ENCODE assay signal across 17 mouse cellular contexts in genomic region chr14:118827283-118827904, GRCm38 (mm10). TPM values are rescaled to one million over a fixed set of nuclear protein-coding genes. Genes with fewer than 3 reads are reported as not detected.
DNase-seq lines count a peak whose midpoint lies in the region; ATAC-seq and TF ChIP-seq lines count a peak whose summit lies in the region.
"Had no signal": no experiment of that assay in that cellular context is flagged by ENCODE, and none has a peak within 500 bp of the region (broad histone marks: within the 10 kb centered on the region; RNA-seq: fewer than 3 reads in every experiment).

No protein-coding gene starts in this region.

- intact Hi-C loops in gastrocnemius, adult 2 months (cut with DNase I), result loop anchor here (10.0 kb wide), 1 partner anchor 77 kb away; no protein-coding TSS in a partner anchor

- H3K4me1 ChIP-seq in hindbrain, embryonic 10.5 days (replicated peaks), result peaks cover 14% of the 10 kb centered on the region
- no peaks in the 10 kb centered on the region for H3K4me1 ChIP-seq in hindbrain, embryonic 16.5 days (ENCODE audit: control insufficient read depth, insufficient read depth, low read depth, low read length)
- H3K4me1 ChIP-seq in forebrain, embryonic 16.5 days (replicated peaks; ENCODE audit: control insufficient read depth, insufficient read depth, low read length), result 0 out of 2 replicates have a peak, but pooled peaks cover 3% of the 10 kb centered on the region
- H3K4me1 ChIP-seq in stomach, postnatal 0 days (replicated peaks; ENCODE audit: control insufficient read depth, insufficient read depth), result peaks cover 2% of the 10 kb centered on the region; the same call in 1 of the 2 replicates

- peak overlapping the region; percentile 77 for H3K27ac ChIP-seq in hindbrain, embryonic 10.5 days
- no peak overlapping the region for H3K27ac ChIP-seq in hindbrain, embryonic 16.5 days (ENCODE audit: low read depth, low read length)
- no peak overlapping the region for H3K27ac ChIP-seq in forebrain, embryonic 16.5 days (ENCODE audit: low read length)
- 0 out of 2 replicates have a peak overlapping the region, but pooled peaks have one; percentile 18 for H3K27ac ChIP-seq in stomach, postnatal 0 days (replicated peaks)
- H3K27ac ChIP-seq in gastrocnemius, adult 2 months, result no peak overlapping the region
- H3K27ac ChIP-seq: layer of hippocampus, adult 2 months; macrophage had no signal

- H3K9ac ChIP-seq in hindbrain, embryonic 16.5 days (ENCODE audit: low read depth, low read length), result no peak overlapping the region
- H3K9ac ChIP-seq in forebrain, embryonic 16.5 days (replicated peaks; ENCODE audit: low read depth, low read length), result no peak overlapping the region
- H3K9ac ChIP-seq in stomach, postnatal 0 days (ENCODE audit: low read length), result no peak overlapping the region

- no peaks in the 10 kb centered on the region for H3K9me3 ChIP-seq in hindbrain, embryonic 10.5 days
- H3K9me3 ChIP-seq in hindbrain, embryonic 16.5 days (ENCODE audit: control insufficient read depth, low read length), result no peaks in the 10 kb centered on the region
- H3K9me3 ChIP-seq in forebrain, embryonic 16.5 days (ENCODE audit: control insufficient read depth, low read length), result no peaks in the 10 kb centered on the region
- H3K9me3 ChIP-seq in stomach, postnatal 0 days (ENCODE audit: control insufficient read depth, low read length), result no peaks in the 10 kb centered on the region

- no peak for ATAC-seq in hindbrain, embryonic 16.5 days
- ATAC-seq in forebrain, embryonic 16.5 days, result peak; percentile 26; the same call in 1 of the 2 replicates
- peak; percentile 37; the same call in 1 of the 2 replicates for ATAC-seq in stomach, postnatal 0 days (ENCODE audit: low FRiP score, low TSS enrichment)
- ATAC-seq: intestine, postnatal 0 days had no signal

- TF ChIP-seq EP300 in stomach, postnatal 0 days (optimal IDR thresholded peaks at IDR 0.05), result no peak

- no peak overlapping the region for H3K4me2 ChIP-seq in hindbrain, embryonic 16.5 days (ENCODE audit: low read length)
- no peak overlapping the region for H3K4me2 ChIP-seq in forebrain, embryonic 16.5 days (ENCODE audit: low read length)
- H3K4me2 ChIP-seq in stomach, postnatal 0 days (replicated peaks; ENCODE audit: low read depth), result no peak overlapping the region

- H3K4me3 ChIP-seq in hindbrain, embryonic 10.5 days, result no peak overlapping the region
- H3K4me3 ChIP-seq in hindbrain, embryonic 16.5 days (ENCODE audit: low read length), result no peak overlapping the region
- no peak overlapping the region for H3K4me3 ChIP-seq in forebrain, embryonic 16.5 days (replicated peaks; ENCODE audit: low read length)
- no peak overlapping the region for H3K4me3 ChIP-seq in stomach, postnatal 0 days (ENCODE audit: low read depth, low read length)
- no peak overlapping the region for H3K4me3 ChIP-seq in gastrocnemius, adult 2 months
- H3K4me3 ChIP-seq: layer of hippocampus, adult 2 months had no signal

- no peak for TF ChIP-seq CTCF in stomach, postnatal 0 days (IDR thresholded peaks at IDR 0.05; ENCODE audit: low read depth)
- no peak for TF ChIP-seq CTCF in gastrocnemius, adult 2 months (IDR thresholded peaks at IDR 0.05)

- peak; percentile 64 for DNase-seq in hindbrain, embryonic 10.5 days (ENCODE audit: low spot score)
- DNase-seq in thymus, postnatal 14 days, result peak; percentile 50
- no peak for DNase-seq in thymus, postnatal 36 days
- peak; percentile 71 for DNase-seq in stomach, postnatal 0 days (ENCODE audit: low spot score)
- DNase-seq in layer of hippocampus, adult 8-10 months (ENCODE audit: low spot score in 2 of 2), result no peak
- DNase-seq in gastrocnemius, adult 2 months, result no peak
- DNase-seq: adrenal gland, postnatal 10 days; cerebellum, adult 2 months; heart, adult 11 months; heart, postnatal 10 days; left cerebral cortex, postnatal 4 days had no signal

- 17% methylated on average over 7 of the region's 7 CpGs for whole genome bisulfite sequencing in hindbrain, embryonic 10.5 days
- 19% methylated on average over 7 of the region's 7 CpGs for WGBS in hindbrain, embryonic 16.5 days
- 11% methylated on average over 7 of the region's 7 CpGs for whole genome bisulfite sequencing in forebrain, embryonic 16.5 days
- WGBS in stomach, postnatal 0 days, result 21% methylated on average over 7 of the region's 7 CpGs

- H3K27me3 ChIP-seq in hindbrain, embryonic 10.5 days (ENCODE audit: insufficient read depth, poor library complexity, severe bottlenecking), result no peaks in the 10 kb centered on the region
- H3K27me3 ChIP-seq in hindbrain, embryonic 16.5 days (replicated peaks; ENCODE audit: control insufficient read depth, insufficient read depth, low read length), result no peaks in the 10 kb centered on the region
- H3K27me3 ChIP-seq in forebrain, embryonic 16.5 days (replicated peaks; ENCODE audit: control insufficient read depth, insufficient read depth, low read length), result no peaks in the 10 kb centered on the region
- no peaks in the 10 kb centered on the region for H3K27me3 ChIP-seq in stomach, postnatal 0 days (ENCODE audit: control insufficient read depth, insufficient read depth, low read length)

- no peaks in the 10 kb centered on the region for H3K36me3 ChIP-seq in hindbrain, embryonic 10.5 days
- no peaks in the 10 kb centered on the region for H3K36me3 ChIP-seq in hindbrain, embryonic 16.5 days (ENCODE audit: control insufficient read depth, insufficient read depth, low read length)
- no peaks in the 10 kb centered on the region for H3K36me3 ChIP-seq in forebrain, embryonic 16.5 days (ENCODE audit: control insufficient read depth, insufficient read depth)
- no peaks in the 10 kb centered on the region for H3K36me3 ChIP-seq in stomach, postnatal 0 days (ENCODE audit: control insufficient read depth, insufficient read depth, low read length)

RNA-seq across cellular contexts. Expression of gene Cldn10, which starts 39.7 kb away (rescaled TPM):
- polyA plus RNA-seq in hindbrain, embryonic 10.5 days (2016; fragmentation: Nextera tagmentation; extraction: Ambion mirVana), result 0.56 and 0.75 TPM in 2 replicates
- 3.7 and 9.2 TPM in 2 replicates for polyA plus RNA-seq in hindbrain, embryonic 16.5 days (2015; fragmentation: Nextera tagmentation; extraction: Ambion mirVana)
- polyA plus RNA-seq in forebrain, embryonic 16.5 days (2015; fragmentation: Nextera tagmentation; extraction: Ambion mirVana), result 1.8 and 1.9 TPM in 2 replicates
- 8.2 and 8.4 TPM in 2 replicates for polyA plus RNA-seq in stomach, postnatal 0 days (2015; fragmentation: Nextera tagmentation; extraction: Ambion mirVana)
- 10 to 100 TPM; 33.3 to 41.9 (median 35.4) TPM for total RNA-seq in layer of hippocampus, adult 8-10 months (2022)
- total RNA-seq in gastrocnemius, adult 2 months (2021), result not detected
- total RNA-seq: MEL had no signal
- polyA plus RNA-seq: macrophage had no signal

Comparison
In these comparisons a context has a peak if more than half of its experiments do, and no peak if none do; other contexts are left out.
1. DNase-seq: peak in hindbrain, embryonic 10.5 days (single experiment), thymus, postnatal 14 days (single experiment) and stomach, postnatal 0 days (single experiment); none in thymus, postnatal 36 days (0 of 2), layer of hippocampus, adult 8-10 months (0 of 2) and gastrocnemius, adult 2 months (single experiment).
2. H3K27ac ChIP-seq: peak in hindbrain, embryonic 10.5 days (single experiment) and stomach, postnatal 0 days (single experiment); none in hindbrain, embryonic 16.5 days (single experiment), forebrain, embryonic 16.5 days (single experiment) and gastrocnemius, adult 2 months (single experiment).